Mouse (Mus musculus) spleen, adult 2 months (tissue): Measurements from ENCODE around the gene Galnt14.

Experiments
- CTCF ChIP-seq: fragments of 200-500 bp; IDR thresholded peaks from 2 replicates; pipeline ENCODE4 v1.5.1; 2011; ENCODE audit warnings: mild to moderate bottlenecking, inconsistent platforms; ENCODE audit not compliant: insufficient read depth, insufficient read length, insufficient replicate concordance; ENCODE audit errors: extremely low read depth
- POLR2A ChIP-seq: fragments of 200-500 bp; IDR thresholded peaks from 2 replicates; pipeline ENCODE4 v1.6.1; 2011; ENCODE audit warnings: low read depth, low read length, inconsistent platforms

- no peak for TF ChIP-seq CTCF
- TF ChIP-seq POLR2A = no peak
Observed at GRCm38 (mm10) chr17:73522169-73522568, 188.1 kb downstream of the Galnt14 start.
